Mouse (Mus musculus): ENCODE measurements around the gene Cltb.

- TF ChIP-seq CTCF (IDR thresholded peaks at IDR 0.05; ENCODE audit: borderline replicate concordance, extremely low read depth, insufficient read depth, insufficient read length) (no peak), POLR2A (IDR thresholded peaks at IDR 0.05; ENCODE audit: borderline replicate concordance, extremely low read depth, insufficient read depth, insufficient read length, poor library complexity, severe bottlenecking) (no peak)
Measured at GRCm38 (mm10) chr13:54629128-54629527, 18.0 kb upstream of the Cltb start.

All from brain, embryonic 14.5 days (tissue).